Mouse (Mus musculus) testis, adult 2 months (tissue): Measurements from ENCODE around the gene Sec31a. TPM values are rescaled to one million over a fixed set of nuclear protein-coding genes. Genes with fewer than 3 reads are reported as not detected.

Experiments used
- H3K27ac ChIP-seq: fragments of 200-500 bp; 2 replicates; pipeline ENCODE4 v1.5.1; 2012; ENCODE audit warnings: low read depth, low read length; ENCODE audit not compliant: control insufficient read depth, insufficient read depth
- H3K27me3 ChIP-seq: fragments of 200-500 bp; 2 replicates; pipeline ENCODE4 v1.6.1; 2012; ENCODE audit warnings: mild to moderate bottlenecking, low read length, moderate library complexity; ENCODE audit not compliant: control insufficient read depth, insufficient read depth
- H3K36me3 ChIP-seq: fragments of 200-500 bp; 2 replicates; pipeline ENCODE4 v1.6.1; 2012; ENCODE audit warnings: mild to moderate bottlenecking, low read length; ENCODE audit not compliant: control insufficient read depth, insufficient read depth
- H3K4me1 ChIP-seq: fragments of 200-500 bp; 2 replicates; pipeline ENCODE4 v1.6.1; 2012; ENCODE audit warnings: low read length; ENCODE audit not compliant: control insufficient read depth, insufficient read depth
- H3K4me3 ChIP-seq: fragments of 200-500 bp; 2 replicates; pipeline ENCODE4 v1.5.1; 2012; ENCODE audit warnings: low read depth, mild to moderate bottlenecking, low read length, moderate library complexity, mixed read lengths; ENCODE audit not compliant: control insufficient read depth
- CTCF ChIP-seq: fragments of 200-500 bp; IDR thresholded peaks from 2 replicates; pipeline ENCODE4 v1.5.1; 2012; ENCODE audit warnings: low read depth, mild to moderate bottlenecking, inconsistent platforms, low read length, moderate library complexity; ENCODE audit not compliant: control insufficient read depth, insufficient read depth, insufficient replicate concordance
- POLR2A ChIP-seq: fragments of 200-500 bp; IDR thresholded peaks from 2 replicates; pipeline ENCODE4 v1.6.1; 2012; ENCODE audit warnings: low read depth, mild to moderate bottlenecking, inconsistent platforms, low read length, moderate library complexity; ENCODE audit not compliant: control insufficient read depth
- polyA plus RNA-seq: library from polyadenylated mRNA; depleted of rRNA; stranded (reverse); fragments of >200 nt; gene quantifications from 2 replicates; pipeline ENCODE4 v1.2.3, GENCODE M21; 2012

Gene Sec31a
- polyA plus RNA-seq, 1 experiment, result 188 TPM

- H3K27ac ChIP-seq, result no peak overlapping the region
- TF ChIP-seq POLR2A (no peak), CTCF (no peak)
- H3K36me3 ChIP-seq, result peaks cover 3% of the 10 kb centered on the region; the same call in 1 of the 2 replicates
- no peaks in the 10 kb centered on the region for H3K4me1 ChIP-seq
- H3K4me3 ChIP-seq, result no peak overlapping the region
- no peaks in the 10 kb centered on the region for H3K27me3 ChIP-seq
These were observed 7.5 kb downstream of the Sec31a start for GRCm38 (mm10) chr5:100408485-100408884.

- Histone ChIP-seq H3K27ac (no peak overlapping the region), H3K27me3 (no peaks in the 10 kb centered on the region), H3K36me3 (peaks cover 6% of the 10 kb centered on the region), H3K4me3 (no peak overlapping the region), H3K4me1 (no peaks in the 10 kb centered on the region)
- TF ChIP-seq CTCF, result no peak
- no peak for TF ChIP-seq POLR2A
These were observed 19.3 kb downstream of the Sec31a start for GRCm38 (mm10) chr5:100396753-100397152.

GRCm38 (mm10) chr5:100393681-100394080 lies 22.4 kb downstream of the Sec31a start:
- H3K4me3 ChIP-seq, result no peak overlapping the region
- no peaks in the 10 kb centered on the region for H3K27me3 ChIP-seq
- no peak overlapping the region for H3K27ac ChIP-seq
- TF ChIP-seq POLR2A (no peak), CTCF (no peak)
- no peaks in the 10 kb centered on the region for H3K4me1 ChIP-seq
- peaks cover 7% of the 10 kb centered on the region for H3K36me3 ChIP-seq

GRCm38 (mm10) chr5:100392436-100392955 lies 23.5 kb downstream of the Sec31a start:
- Histone ChIP-seq H3K4me1 (no peaks in the 10 kb centered on the region), H3K4me3 (no peak overlapping the region), H3K27ac (no peak overlapping the region), H3K27me3 (no peaks in the 10 kb centered on the region), H3K36me3 (peaks cover 7% of the 10 kb centered on the region)
- TF ChIP-seq POLR2A (no peak), CTCF (no peak)

- Histone ChIP-seq H3K27ac (no peak overlapping the region), H3K27me3 (no peaks in the 10 kb centered on the region), H3K4me3 (no peak overlapping the region), H3K36me3 (peaks cover 9% of the 10 kb centered on the region), H3K4me1 (no peaks in the 10 kb centered on the region)
- TF ChIP-seq CTCF (no peak), POLR2A (no peak)
These were observed 32.1 kb downstream of the Sec31a start for GRCm38 (mm10) chr5:100383782-100384510.

- TF ChIP-seq CTCF (no peak), POLR2A (no peak)
- no peak overlapping the region for H3K27ac ChIP-seq
- no peaks in the 10 kb centered on the region for H3K4me1 ChIP-seq
- H3K27me3 ChIP-seq, result no peaks in the 10 kb centered on the region
- H3K4me3 ChIP-seq, result no peak overlapping the region
- peaks cover 9% of the 10 kb centered on the region for H3K36me3 ChIP-seq
These were observed 34.9 kb downstream of the Sec31a start for GRCm38 (mm10) chr5:100381094-100381493.

GRCm38 (mm10) chr5:100380277-100380676 lies 35.8 kb downstream of the Sec31a start:
- H3K4me3 ChIP-seq, result no peak overlapping the region
- H3K36me3 ChIP-seq, result peaks cover 9% of the 10 kb centered on the region

More at GRCm38 (mm10) chr5:100380277-100380676, 35.8 kb downstream of the Sec31a start:
- H3K27ac ChIP-seq, result no peak overlapping the region
- H3K4me1 ChIP-seq, result no peaks in the 10 kb centered on the region
- H3K27me3 ChIP-seq, result no peaks in the 10 kb centered on the region
- TF ChIP-seq CTCF (no peak), POLR2A (no peak)
